Mouse (Mus musculus) lung, embryonic 16.5 days (tissue): ENCODE measurements at regions not wholly inside any gene's neighbourhood (a gene's known extent, or its start where the extent isn't known, plus 50 kb on each side); places are given as distances from the start of the nearest gene placed in this dataset.

Experiments used
- ATAC-seq: fragments of 200-750 bp; cut with Nextera tagmentation; 2 replicates; pipeline ENCODE4 v1.8.0; 2017; ENCODE audit warnings: low read depth, mild to moderate bottlenecking, moderate library complexity
- H3K27ac ChIP-seq: fragments of 300-500 bp; sonication (generic); 2 replicates; pipeline ENCODE4 v1.5.1; 2014; ENCODE audit warnings: mild to moderate bottlenecking, control low read depth, low read length
- H3K27me3 ChIP-seq: fragments of 300-500 bp; sonication (generic); 2 replicates; pipeline ENCODE4 v1.6.1; 2014; ENCODE audit warnings: low read depth, low read length, mixed read lengths; ENCODE audit not compliant: control insufficient read depth, insufficient read depth
- H3K36me3 ChIP-seq: fragments of 300-500 bp; sonication (generic); 2 replicates; pipeline ENCODE4 v1.6.1; 2014; ENCODE audit warnings: low read length; ENCODE audit not compliant: control insufficient read depth, insufficient read depth
- H3K4me1 ChIP-seq: fragments of 300-500 bp; sonication (generic); replicated peaks from 2 replicates; pipeline ENCODE4 v1.6.1; 2014; ENCODE audit warnings: low read length, mixed read lengths; ENCODE audit not compliant: control insufficient read depth, insufficient read depth
- H3K4me2 ChIP-seq: fragments of 300-500 bp; sonication (generic); 2 replicates; pipeline ENCODE4 v1.6.1; 2014; ENCODE audit warnings: low read depth, low read length, control low read depth
- H3K4me3 ChIP-seq: fragments of 300-500 bp; sonication (generic); 2 replicates; pipeline ENCODE4 v1.5.1; 2014; ENCODE audit warnings: mild to moderate bottlenecking, low read length, control low read depth
- H3K9ac ChIP-seq: fragments of 300-500 bp; sonication (generic); 2 replicates; pipeline ENCODE4 v1.6.1; 2014; ENCODE audit warnings: low read length, control low read depth
- H3K9me3 ChIP-seq: fragments of 300-500 bp; sonication (generic); 2 replicates; pipeline ENCODE4 v1.6.1; 2016; ENCODE audit warnings: low read length; ENCODE audit not compliant: control insufficient read depth
- WGBS: fragments of 180-500 bp; shearing (Covaris S2); extraction: QIAGEN DNeasy Blood & Tissue Kit; methylation state at CpG from one replicate; pipeline ENCODE4 v1.1.7; 2014; 5-methylcytosine and 5-hydroxymethylcytosine counted together

DNA sequence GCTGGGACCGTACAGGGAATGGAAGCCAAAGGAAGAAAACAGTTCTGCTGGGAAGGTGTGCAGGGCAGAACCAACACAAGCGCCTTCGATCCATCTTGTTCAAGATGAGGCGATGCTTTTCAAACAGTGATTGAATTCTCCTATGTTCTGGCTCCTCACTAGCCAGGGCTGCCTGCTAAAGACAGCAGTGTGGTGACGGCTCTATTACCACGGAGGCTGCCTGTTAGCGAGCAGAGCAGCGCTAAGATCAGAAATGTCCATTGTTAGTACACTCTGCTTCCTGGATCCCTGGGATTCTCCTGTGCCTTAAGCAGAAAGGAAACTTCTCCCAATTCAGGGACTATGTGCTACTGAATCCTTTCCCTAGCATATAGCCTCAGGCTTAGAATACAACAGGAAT lies 629.0 kb downstream of the Cdk5rap2 start:
- Histone ChIP-seq H3K4me3 (no peak overlapping the region), H3K9me3 (no peaks in the 10 kb centered on the region; the same call in 1 of the 2 replicates), H3K4me1 (no peaks in the 10 kb centered on the region), H3K27me3 (no peaks in the 10 kb centered on the region), H3K9ac (no peak overlapping the region), H3K27ac (no peak overlapping the region), H3K4me2 (no peak overlapping the region), H3K36me3 (no peaks in the 10 kb centered on the region)
- 72% methylated on average over 8 of the region's 8 CpGs for WGBS
- no peak for ATAC-seq

DNA sequence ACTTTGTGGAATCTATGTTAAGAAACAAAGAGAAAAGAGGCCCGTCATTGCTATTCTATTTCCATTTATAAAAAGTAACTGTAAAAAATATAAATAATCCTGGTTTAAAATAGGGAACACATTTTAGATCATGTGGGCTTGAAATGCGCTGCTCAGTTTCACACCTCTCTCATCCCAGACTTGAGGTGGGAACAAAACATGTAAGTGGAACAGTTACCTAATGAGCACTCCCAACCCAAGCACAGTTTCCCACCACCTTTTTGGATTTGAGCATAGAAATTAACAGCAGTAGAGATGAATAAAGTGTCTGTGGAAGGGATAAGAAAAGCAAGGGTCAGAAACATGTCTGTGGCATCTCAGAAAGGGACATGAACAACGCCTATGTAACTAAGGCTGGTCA lies 648.4 kb downstream of the Cdk5rap2 start:
- no peak overlapping the region for H3K27ac ChIP-seq
- no peak overlapping the region for H3K4me3 ChIP-seq
- H3K4me1 ChIP-seq = no peaks in the 10 kb centered on the region
- no peaks in the 10 kb centered on the region for H3K36me3 ChIP-seq
- H3K27me3 ChIP-seq = no peaks in the 10 kb centered on the region
- WGBS = 66% methylated on average over 3 of the region's 3 CpGs
- H3K9ac ChIP-seq = no peak overlapping the region
- H3K9me3 ChIP-seq = no peaks in the 10 kb centered on the region
- no peak overlapping the region for H3K4me2 ChIP-seq
- ATAC-seq = no peak

DNA sequence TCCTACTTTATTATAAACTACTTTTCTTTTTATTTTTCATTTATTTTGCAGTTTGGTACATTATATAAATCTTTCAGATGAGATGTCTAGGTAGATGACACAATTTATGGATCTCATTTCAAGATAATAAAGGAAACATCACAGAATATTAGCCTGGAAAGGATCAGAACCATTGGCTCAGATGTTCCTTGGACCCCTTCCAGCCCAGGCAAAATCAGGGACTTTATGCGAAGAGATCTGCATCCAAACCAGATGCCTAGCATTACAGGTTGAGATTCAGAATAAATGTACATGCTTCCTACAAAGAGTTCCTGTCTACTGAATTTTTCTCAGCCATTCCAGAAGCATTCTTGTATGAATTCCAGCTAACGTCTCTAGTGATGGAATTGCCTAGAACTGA lies 650.6 kb downstream of the Cdk5rap2 start:
- H3K4me1 ChIP-seq = no peaks in the 10 kb centered on the region
- no peak overlapping the region for H3K4me3 ChIP-seq
- H3K27ac ChIP-seq = no peak overlapping the region
- 83% methylated on average over 2 of the region's 2 CpGs for WGBS
- H3K27me3 ChIP-seq = no peaks in the 10 kb centered on the region
- no peak overlapping the region for H3K4me2 ChIP-seq
- no peak for ATAC-seq
- H3K36me3 ChIP-seq = no peaks in the 10 kb centered on the region
- H3K9me3 ChIP-seq = no peaks in the 10 kb centered on the region
- H3K9ac ChIP-seq = no peak overlapping the region

DNA sequence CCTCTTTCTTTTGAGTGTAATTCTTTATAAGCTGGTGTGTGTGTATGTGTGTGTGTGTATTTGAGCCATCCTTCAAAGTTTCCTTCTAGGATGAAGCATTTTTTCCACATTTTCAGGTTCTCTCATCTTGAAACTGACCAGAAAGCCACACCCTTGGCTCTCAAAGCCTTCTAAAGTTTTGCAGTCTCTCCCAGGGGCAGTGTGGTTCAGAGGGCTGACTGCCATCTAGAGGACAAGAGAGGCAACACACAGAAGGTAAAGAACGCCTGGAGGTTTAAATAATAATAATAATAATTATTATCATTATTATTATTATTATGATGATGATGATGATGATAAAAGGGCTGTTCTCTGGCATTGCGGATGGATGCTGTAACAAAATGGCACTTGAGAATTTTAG lies 655.7 kb downstream of the Cdk5rap2 start:
- Histone ChIP-seq H3K4me3 (no peak overlapping the region), H3K9me3 (no peaks in the 10 kb centered on the region), H3K4me1 (no peaks in the 10 kb centered on the region), H3K27me3 (no peaks in the 10 kb centered on the region), H3K27ac (no peak overlapping the region), H3K4me2 (no peak overlapping the region), H3K9ac (no peak overlapping the region), H3K36me3 (no peaks in the 10 kb centered on the region)
- WGBS = 60% methylated on average over 2 of the region's 2 CpGs
- ATAC-seq = no peak

DNA sequence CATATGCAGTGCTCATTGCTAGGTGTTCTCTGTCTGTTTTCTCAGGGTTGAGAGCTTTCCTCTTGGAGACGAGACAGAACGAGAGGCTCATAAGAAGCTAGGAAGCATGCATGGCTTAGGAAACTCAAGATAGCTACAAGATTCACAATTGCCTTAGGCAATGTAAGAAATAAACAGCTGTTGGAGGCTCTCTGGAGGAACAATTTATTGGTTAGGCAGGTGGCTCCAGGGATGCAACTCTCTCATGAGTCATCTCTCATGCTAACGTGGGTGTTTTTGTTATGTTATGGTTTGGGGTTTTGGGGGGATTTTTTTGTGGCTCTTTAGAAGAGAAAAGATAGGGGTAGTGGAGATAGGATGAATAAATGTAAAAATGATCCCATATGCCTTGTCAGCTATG lies 657.2 kb downstream of the Cdk5rap2 start:
- no peak for ATAC-seq
- Histone ChIP-seq H3K4me2 (no peak overlapping the region), H3K36me3 (no peaks in the 10 kb centered on the region), H3K9ac (no peak overlapping the region), H3K9me3 (no peaks in the 10 kb centered on the region), H3K27ac (no peak overlapping the region), H3K4me3 (no peak overlapping the region), H3K4me1 (no peaks in the 10 kb centered on the region), H3K27me3 (no peaks in the 10 kb centered on the region)
- 71% methylated on average over 3 of the region's 3 CpGs for WGBS

DNA sequence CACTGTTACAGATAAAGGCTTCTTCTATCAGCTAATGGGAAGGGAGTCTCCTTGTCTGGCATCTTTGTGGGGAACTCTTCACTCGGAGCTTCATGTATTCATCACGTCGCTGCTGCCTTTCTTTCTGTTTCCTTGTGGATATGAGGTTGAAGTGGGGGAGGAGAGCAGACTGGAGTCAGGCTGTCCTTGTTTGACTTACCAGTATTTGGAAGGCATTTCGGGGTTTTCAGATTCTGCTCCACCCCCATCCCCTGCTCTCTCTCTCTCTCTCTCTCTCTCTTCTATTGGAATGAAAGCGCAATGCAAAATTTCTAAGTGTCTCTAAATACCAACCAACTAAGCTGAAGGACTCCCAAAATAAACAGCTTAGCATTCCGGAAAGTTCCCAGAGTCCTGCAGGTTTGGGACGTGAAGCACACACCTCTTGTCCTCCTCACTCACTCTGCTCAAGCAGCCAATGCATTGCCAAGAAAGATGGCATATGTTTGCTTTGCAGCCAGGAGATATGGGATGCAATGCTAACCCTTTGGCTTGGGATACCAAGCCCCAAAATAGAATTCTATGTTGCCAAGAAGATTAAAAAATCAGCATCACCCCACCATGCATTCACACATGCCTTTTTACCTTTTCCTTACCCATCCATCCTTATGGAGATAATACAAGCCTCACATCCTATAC lies 670.3 kb downstream of the Cdk5rap2 start:
- Histone ChIP-seq H3K4me2 (no peak overlapping the region), H3K4me3 (no peak overlapping the region), H3K9me3 (no peaks in the 10 kb centered on the region), H3K27me3 (no peaks in the 10 kb centered on the region), H3K36me3 (no peaks in the 10 kb centered on the region), H3K27ac (no peak overlapping the region), H3K4me1 (no peaks in the 10 kb centered on the region), H3K9ac (no peak overlapping the region)
- 45% methylated on average over 7 of the region's 7 CpGs for WGBS
- no peak for ATAC-seq
